Mouse (Mus musculus) right cerebral cortex, postnatal 14 days (tissue): Measurements from ENCODE around the gene Acvr1b.

ENCODE experiments used
- DNase-seq: peaks from one replicate; pipeline ENCODE4 v3.0.0; 2022

Acvr1b gene

DNA sequence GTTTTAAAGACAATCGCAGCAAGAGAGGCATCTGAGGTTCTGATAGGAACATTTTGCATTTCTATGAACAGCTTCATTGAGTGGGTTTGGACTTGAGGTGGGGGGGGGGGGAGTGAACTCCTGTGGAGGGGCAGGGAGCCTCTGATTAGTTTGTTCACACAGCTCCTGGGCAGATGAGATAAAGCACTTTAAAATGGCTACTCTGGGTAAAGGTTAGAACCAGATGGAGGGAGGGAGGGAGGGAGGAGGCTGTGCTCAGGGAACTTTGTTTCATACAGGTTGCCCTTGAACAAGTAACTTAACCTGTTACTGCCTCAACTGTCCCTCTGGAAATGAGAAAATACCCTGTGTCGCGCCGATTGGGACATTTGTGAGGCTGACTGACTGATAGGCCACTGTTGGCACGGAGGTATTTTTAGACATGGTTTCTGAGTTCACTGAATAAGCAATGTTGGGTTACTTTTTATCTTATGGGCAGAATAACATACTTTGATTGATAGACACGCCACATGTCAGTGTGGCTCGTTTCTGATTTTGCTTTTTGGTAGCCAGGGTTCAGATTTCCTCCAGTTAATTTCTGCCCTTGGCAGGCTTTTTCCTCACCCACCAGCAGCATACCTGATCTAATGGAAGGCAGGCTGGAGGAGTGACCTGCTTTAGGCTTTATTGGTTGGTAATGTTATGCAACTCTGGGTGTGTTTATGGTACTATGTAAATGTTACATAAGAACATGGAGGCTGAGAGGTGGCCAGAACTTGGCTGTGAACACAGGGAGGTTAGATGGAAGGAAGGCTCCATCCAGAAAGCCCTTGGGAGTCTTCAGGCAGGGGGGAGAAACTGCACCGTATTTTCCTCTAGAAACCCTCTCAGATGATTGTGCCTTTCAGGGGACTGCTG, 3.2 kb downstream of the Acvr1b start:
- no peak for DNase-seq

DNA sequence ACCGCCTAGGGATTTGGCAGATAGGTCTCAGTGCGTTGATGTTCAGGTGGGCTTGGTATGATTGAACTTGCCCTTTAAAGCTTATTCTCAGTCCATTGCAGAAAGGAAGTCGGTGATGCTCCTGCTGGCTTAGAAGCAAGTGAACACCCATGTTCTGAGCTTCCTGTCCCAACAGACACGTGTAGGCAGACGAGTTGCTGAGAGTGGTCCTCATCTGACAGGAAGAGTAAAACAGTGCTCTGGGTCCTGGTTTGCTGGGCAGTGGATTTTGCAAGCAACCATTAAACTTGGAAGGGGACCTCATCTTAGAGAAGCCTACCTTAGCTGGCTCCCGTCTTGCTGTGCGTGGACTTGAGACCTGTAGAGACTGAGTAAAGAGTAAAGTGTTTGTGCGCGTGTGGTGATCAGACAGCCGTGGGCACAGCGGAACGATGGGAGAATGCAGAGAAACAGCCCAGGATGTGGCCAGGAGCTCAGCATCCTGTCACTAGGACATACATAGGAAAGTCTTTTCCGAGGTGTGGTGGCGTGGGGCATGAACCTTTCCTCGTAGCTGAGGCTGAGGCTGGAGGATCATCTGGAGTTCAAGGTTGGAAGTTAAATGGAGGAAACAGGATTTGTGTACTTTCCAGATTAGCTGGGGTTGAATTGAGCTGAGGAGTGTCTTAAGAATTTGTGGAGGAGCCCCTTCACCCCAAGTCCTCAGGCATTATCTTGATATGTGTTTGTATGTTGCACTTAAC, 6.7 kb downstream of the Acvr1b start:
- DNase-seq, result no peak

DNA sequence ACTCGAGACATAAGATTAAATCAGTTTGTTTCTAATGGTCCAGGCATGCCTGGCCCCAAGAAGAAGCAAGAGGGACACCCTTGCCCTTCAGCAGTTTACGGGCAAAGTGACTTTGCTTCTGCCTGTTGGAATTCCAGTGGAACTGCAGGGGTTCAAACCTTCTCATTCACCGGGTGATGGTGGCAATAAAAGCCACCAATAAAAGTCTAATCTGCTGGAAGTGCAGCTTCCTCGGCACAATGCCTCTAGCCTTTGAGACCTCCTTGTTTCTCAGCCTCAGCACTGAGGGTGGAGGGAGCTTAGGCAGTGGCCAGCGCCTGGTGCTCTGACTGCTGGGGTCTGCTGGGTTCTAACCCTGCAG, 7.2 kb downstream of the Acvr1b start:
- no peak for DNase-seq

- no peak for DNase-seq
Observed at GRCm38 (mm10) chr15:101181500-101181899, 7.6 kb downstream of the Acvr1b start.

GRCm38 (mm10) chr15:101182676-101183075, 8.8 kb downstream of the Acvr1b start:
- no peak for DNase-seq

DNA sequence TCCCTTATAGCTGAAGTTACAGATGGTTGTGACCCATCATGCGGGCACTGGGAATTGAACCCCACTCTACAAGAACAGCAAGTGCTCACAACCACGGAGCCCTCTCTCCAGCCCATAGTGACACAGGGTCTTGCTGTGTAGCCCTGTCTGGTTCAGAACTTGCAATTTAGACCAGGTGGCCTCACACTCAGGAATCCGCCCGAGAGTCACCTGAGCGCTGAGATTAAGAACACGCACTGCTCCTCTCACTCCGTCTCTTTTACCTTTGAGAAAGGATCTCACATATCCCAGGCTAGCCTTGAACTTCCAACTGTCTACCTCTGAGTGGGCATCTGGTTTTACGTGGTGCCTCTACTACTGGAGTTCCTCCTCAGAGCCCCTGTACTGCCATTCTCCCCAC, 10.4 kb downstream of the Acvr1b start:
- no peak for DNase-seq

GRCm38 (mm10) chr15:101185549-101185948, 11.7 kb downstream of the Acvr1b start:
- no peak for DNase-seq

DNA sequence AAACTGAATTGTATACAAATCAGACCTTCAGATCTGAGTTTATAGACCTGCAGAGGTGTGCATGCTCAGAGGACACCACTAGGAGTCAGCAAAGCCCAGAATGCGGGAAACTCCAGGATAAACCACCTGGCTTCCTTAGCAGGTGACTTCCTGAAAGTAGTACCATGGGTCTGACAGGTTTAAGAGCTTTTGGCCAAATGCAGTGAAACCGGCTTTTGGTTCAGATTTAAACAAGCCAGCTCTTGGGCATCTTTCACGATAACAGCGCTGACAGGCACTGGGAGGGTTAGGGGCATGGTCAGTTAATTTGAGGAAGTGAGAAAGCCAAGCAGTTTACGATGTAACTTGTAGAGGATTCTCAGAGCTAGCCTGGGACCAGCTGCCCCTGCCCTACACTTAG, 14.0 kb downstream of the Acvr1b start:
- no peak for DNase-seq

DNA sequence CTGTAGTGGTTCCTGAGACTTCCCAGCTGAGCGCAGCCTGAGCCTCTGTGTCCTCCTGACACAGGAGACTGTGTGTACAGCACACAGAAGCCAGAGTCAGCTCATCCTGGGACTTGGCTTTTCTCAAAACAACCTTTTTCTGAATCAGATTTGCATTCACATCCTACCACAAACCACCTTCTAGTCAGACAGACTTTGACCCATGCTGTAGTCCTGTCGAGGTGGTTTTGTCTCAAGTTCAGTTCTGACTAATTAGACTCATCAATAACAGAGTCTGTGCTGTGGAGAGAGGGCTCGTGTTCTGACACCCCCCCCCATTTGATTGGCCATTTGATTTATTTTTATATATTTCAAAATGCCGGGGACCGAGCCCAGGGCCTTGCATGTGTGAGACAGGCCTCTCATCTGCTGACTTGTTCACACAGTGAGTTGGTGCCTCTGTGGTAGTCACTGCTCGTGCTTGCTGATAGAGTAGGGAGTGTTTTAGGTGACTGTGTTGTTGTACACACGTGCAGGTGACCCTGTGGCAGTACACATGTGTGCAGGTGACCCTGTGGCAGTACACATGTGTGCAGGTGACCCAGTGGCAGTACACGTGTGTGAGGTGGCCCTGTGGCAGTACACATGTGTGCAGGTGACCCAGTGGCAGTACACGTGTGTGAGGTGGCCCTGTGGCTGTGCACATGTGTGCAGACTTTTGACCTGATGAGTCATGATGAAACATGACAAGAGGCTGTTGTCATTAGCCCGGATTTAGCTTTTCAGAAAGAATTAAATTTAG, 16.3 kb downstream of the Acvr1b start:
- no peak for DNase-seq

- DNase-seq, result no peak
Observed at GRCm38 (mm10) chr15:101190762-101191150, 16.9 kb downstream of the Acvr1b start.

DNA sequence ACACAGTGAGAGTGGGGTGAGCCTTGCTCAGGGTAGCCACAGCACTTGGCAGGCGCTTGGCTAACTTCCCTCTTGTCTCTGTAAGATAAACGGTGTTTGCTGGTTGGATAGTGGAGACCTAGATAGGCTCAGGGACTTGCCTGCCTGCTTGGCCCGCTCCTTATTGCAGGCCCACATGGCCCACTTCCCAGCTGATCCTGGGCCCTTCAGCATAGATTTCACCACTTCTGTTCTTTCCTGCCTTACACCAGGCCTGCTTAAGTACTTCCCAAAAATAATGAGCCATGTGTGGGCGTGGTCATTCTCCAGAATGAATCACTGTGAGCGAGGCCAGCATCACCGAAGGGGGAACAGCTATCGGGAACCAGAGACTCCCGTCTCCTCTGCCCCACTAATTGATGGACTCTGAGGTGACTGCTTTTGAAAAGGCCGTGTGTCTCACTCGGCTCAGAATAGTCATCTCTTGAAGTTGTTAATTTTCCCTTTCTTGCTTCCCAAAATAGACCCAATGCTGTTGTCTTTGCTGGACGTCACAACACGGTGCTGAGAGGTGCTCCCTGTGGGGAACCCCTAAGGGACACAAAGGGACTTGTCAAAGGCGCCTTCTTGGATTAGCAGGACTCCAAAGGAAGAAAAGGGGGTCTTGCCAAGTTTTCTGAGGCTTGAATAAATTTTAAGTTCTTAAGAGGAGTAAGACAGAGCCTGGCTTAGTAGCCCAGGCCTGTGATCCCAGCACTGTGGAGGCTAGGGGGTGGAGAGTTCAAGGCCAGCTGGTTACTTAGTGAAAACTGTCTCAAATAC, 17.8 kb downstream of the Acvr1b start:
- DNase-seq, result no peak

- DNase-seq, result no peak
Observed at GRCm38 (mm10) chr15:101192260-101192640, 18.4 kb downstream of the Acvr1b start.

- DNase-seq, result no peak
Observed at GRCm38 (mm10) chr15:101192651-101193050, 18.8 kb downstream of the Acvr1b start.

DNA sequence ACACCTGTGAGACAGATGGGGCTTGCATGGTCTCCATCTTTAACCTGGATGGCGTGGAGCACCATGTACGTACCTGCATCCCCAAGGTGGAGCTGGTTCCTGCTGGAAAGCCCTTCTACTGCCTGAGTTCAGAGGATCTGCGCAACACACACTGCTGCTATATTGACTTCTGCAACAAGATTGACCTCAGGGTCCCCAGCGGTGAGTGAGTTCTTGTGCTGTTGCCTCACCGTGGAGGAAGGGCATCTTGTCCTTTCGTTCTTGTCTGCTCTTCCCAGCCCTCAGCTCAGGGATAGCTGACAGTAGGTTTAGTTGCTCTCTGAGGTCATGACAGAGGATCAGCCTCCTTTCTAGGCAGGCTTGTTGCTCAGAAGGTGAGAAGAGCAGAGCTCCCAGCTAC, 20.1 kb downstream of the Acvr1b start:
- DNase-seq, result no peak

- no peak for DNase-seq
Observed at GRCm38 (mm10) chr15:101194951-101195823, 21.3 kb downstream of the Acvr1b start.

GRCm38 (mm10) chr15:101196079-101196795, 22.4 kb downstream of the Acvr1b start:
- no peak for DNase-seq

GRCm38 (mm10) chr15:101196961-101197360, 23.1 kb downstream of the Acvr1b start:
- DNase-seq, result no peak

- no peak for DNase-seq
Observed at GRCm38 (mm10) chr15:101197497-101198179, 23.8 kb downstream of the Acvr1b start.

- DNase-seq, result peak; percentile 68
Observed at GRCm38 (mm10) chr15:101198218-101198617, 24.4 kb downstream of the Acvr1b start.

GRCm38 (mm10) chr15:101198850-101199249, 25.0 kb downstream of the Acvr1b start:
- peak; percentile 41 for DNase-seq
